Mouse (Mus musculus) MEL (cell line): ENCODE data around the gene Mif.

Experiments
- CTCF ChIP-seq, 3 experiments: IDR thresholded peaks in 2 of 3; conservative IDR thresholded peaks in 1 of 3; 2 replicates each; pipeline ENCODE4 v1.5.1; 2011 to 2012; ENCODE audit warnings: low read length in 3 of 3, low read depth in 2 of 3, mild to moderate bottlenecking in 2 of 3, improper control_type of control experiment in 1 of 3, inconsistent platforms in 1 of 3, mixed read lengths in 1 of 3, moderate library complexity in 1 of 3; ENCODE audit not compliant: control insufficient read depth in 1 of 3, insufficient read depth in 1 of 3, poor library complexity in 1 of 3, severe bottlenecking in 1 of 3
- EP300 ChIP-seq, 2 experiments: IDR thresholded peaks; 2 replicates each; pipeline ENCODE4 v1.6.1; 2011; ENCODE audit warnings: improper control_type of control experiment in 2 of 2, low read length in 2 of 2, low read depth in 1 of 2, mild to moderate bottlenecking in 1 of 2
- HCFC1 ChIP-seq: IDR thresholded peaks from 2 replicates; pipeline ENCODE4 v1.6.1; 2012; ENCODE audit warnings: low read depth, mild to moderate bottlenecking, inconsistent platforms, low read length, improper control_type of control experiment, moderate library complexity
- JUND ChIP-seq: IDR thresholded peaks from 2 replicates; pipeline ENCODE4 v1.6.1; 2011; ENCODE audit warnings: low read depth, mild to moderate bottlenecking, improper control_type of control experiment, low read length
- MAX ChIP-seq: IDR thresholded peaks from 2 replicates; pipeline ENCODE4 v1.6.1; 2011; ENCODE audit warnings: low read length, improper control_type of control experiment
- POLR2A ChIP-seq, 2 experiments: IDR thresholded peaks; 2 replicates each; pipeline ENCODE4 v1.6.1; 2011 to 2012; ENCODE audit warnings: low read length in 2 of 2, mild to moderate bottlenecking in 2 of 2, control low read depth in 1 of 2, improper control_type of control experiment in 1 of 2, low read depth in 1 of 2, moderate library complexity in 1 of 2; ENCODE audit not compliant: control insufficient read depth in 1 of 2, insufficient read depth in 1 of 2, poor library complexity in 1 of 2
- POLR2AphosphoS2 ChIP-seq: IDR thresholded peaks from 2 replicates; pipeline ENCODE4 v1.6.1; 2011; ENCODE audit warnings: low read length, improper control_type of control experiment
- TBP ChIP-seq: IDR thresholded peaks from 2 replicates; pipeline ENCODE4 v1.8.0; 2011; ENCODE audit warnings: low read depth, low read length, improper control_type of control experiment
- UBTF ChIP-seq: IDR thresholded peaks from 2 replicates; pipeline ENCODE4 v1.6.1; 2012; ENCODE audit warnings: low read depth, mild to moderate bottlenecking, inconsistent platforms, low read length, improper control_type of control experiment, moderate library complexity, borderline replicate concordance; ENCODE audit not compliant: insufficient read depth
- USF1 ChIP-seq: IDR thresholded peaks from 2 replicates; pipeline ENCODE4 v1.6.1; 2014; ENCODE audit warnings: low read depth, mild to moderate bottlenecking, inconsistent platforms, low read length, improper control_type of control experiment, moderate library complexity
- ZKSCAN1 ChIP-seq: IDR thresholded peaks from 2 replicates; pipeline ENCODE4 v1.6.1; 2012; ENCODE audit warnings: low read depth, mild to moderate bottlenecking, inconsistent platforms, low read length, improper control_type of control experiment, moderate library complexity

DNA sequence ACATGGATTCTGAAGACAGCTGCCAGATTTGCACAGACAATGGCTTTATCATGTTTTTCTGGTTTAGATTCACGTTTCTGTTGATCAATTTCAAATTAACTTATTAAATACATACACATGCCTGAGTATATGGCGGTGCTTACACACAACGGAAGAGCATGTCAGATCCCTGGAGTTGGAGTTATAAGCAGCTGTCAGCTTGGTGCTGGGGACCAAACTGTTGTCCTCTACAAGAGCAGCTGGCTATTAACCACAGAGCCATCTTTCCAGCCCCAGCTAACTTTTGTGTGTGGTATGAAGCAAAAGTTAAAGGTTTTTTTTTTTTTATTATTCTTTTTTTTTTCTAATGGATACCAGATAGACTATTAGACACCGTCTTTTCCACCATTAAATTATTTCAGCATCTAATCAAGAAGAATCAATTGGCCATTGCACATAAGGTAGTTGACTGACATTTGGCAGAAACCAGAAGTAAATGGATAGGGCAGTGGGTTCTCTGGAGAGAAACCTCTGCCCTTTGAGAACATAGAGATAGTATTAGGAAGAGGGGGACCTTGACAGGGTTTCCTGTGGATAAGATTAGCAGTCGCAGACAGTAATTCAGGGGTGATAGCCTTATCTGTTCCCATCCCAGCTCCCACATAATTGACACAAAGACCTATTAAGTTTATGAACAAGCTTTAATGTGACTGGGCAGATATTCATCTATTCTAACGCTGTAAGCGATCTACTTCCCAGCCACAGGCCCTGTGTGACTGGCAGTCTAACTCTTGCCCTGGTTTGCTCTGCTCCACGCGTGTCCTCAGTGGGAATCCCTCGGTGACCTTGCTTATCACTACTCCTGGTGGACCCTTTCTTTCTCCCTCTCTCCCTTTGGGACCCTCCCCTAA lies 12.2 kb upstream of the Mif start:
- TF ChIP-seq MAX (no peak), HCFC1 (no peak), ZKSCAN1 (no peak), JUND (no peak), POLR2A (IDR thresholded peaks at IDR 0.05; ENCODE audit: control insufficient read depth in 1 of 2, insufficient read depth in 1 of 2, low read depth in 1 of 2, low read length in 2 of 2, poor library complexity in 1 of 2) (0 out of 4 replicates have a peak, but pooled peaks of 1 of the 2 experiments have one; percentile 16), POLR2AphosphoS2 (no peak), CTCF (IDR thresholded peaks at IDR 0.05 in 2 of 3, conservative IDR thresholded peaks at IDR 0.05 in 1 of 3; ENCODE audit: control insufficient read depth in 1 of 3, insufficient read depth in 1 of 3, low read depth in 2 of 3, low read length in 3 of 3, poor library complexity in 1 of 3, severe bottlenecking in 1 of 3) (no peak), TBP (no peak), USF1 (no peak), UBTF (no peak), EP300 (IDR thresholded peaks at IDR 0.05; ENCODE audit: low read depth in 1 of 2, low read length in 2 of 2) (peak; percentile 76 to 81)
